Comparison of ENCODE assay signal across 8 mouse cellular contexts in genomic region chr2:46443686-46444180, GRCm38 (mm10).
A peak's percentile ranks its signal among the peaks of the same experiment; 100 is the strongest.
DNase-seq lines count a peak whose midpoint lies in the region; ATAC-seq and TF ChIP-seq lines count a peak whose summit lies in the region.

No protein-coding gene starts in this region.

- no peaks in the 10 kb centered on the region for H3K36me3 ChIP-seq in heart, embryonic 14.5 days (ENCODE audit: control insufficient read depth, insufficient read depth, low read length)
- H3K36me3 ChIP-seq in kidney, embryonic 16.5 days (ENCODE audit: insufficient read depth, low read length), result no peaks in the 10 kb centered on the region
- no peaks in the 10 kb centered on the region for H3K36me3 ChIP-seq in limb, embryonic 14.5 days (ENCODE audit: control insufficient read depth, insufficient read depth, low read length)
- H3K36me3 ChIP-seq in myocyte (ENCODE audit: control insufficient read depth, insufficient read depth), result no peaks in the 10 kb centered on the region

- H3ac ChIP-seq in myocyte (ENCODE audit: control insufficient read depth, insufficient read length), result no peak overlapping the region

- CTCF ChIA-PET in Patski (lab: Charles Lee), result interaction anchor here (1.4 kb wide), 1 partner anchor 21 kb away, joined by 3 read pairs; no protein-coding TSS in a partner anchor

- DNase-seq in CD4-positive, CD25-positive, alpha-beta regulatory T cell, adult 2 months (ENCODE audit: low read depth, low spot score), result peak; percentile 40
- DNase-seq in Patski (ENCODE audit: low read depth, low spot score), result peak; percentile 13
- DNase-seq in fibroblast of lung, adult 2 months (ENCODE audit: low read depth), result peak; percentile 85
- DNase-seq in limb, embryonic 14.5 days (ENCODE audit: low spot score), result peak; percentile 85

- H3K9me3 ChIP-seq in heart, embryonic 14.5 days (ENCODE audit: control insufficient read depth, low read length), result no peaks in the 10 kb centered on the region
- H3K9me3 ChIP-seq in kidney, embryonic 16.5 days (ENCODE audit: low read length), result no peaks in the 10 kb centered on the region
- H3K9me3 ChIP-seq in limb, embryonic 14.5 days (ENCODE audit: control insufficient read depth, low read length), result no peaks in the 10 kb centered on the region

- in situ Hi-C loops in Patski (cut with MboI; ENCODE audit: low pct_unique_long_range_greater_than_20kb), result loop anchor here (25.0 kb wide), 1 partner anchor 1481 kb away; no protein-coding TSS in a partner anchor

- peak; percentile 79 for TF ChIP-seq CTCF in Patski (IDR thresholded peaks at IDR 0.05)

- H3K79me2 ChIP-seq in myocyte (ENCODE audit: control insufficient read depth, insufficient read depth), result no peaks in the 10 kb centered on the region

- TF ChIP-seq POLR2A in limb, embryonic 14.5 days (IDR thresholded peaks at IDR 0.05; ENCODE audit: borderline replicate concordance, extremely low read depth, insufficient read depth, insufficient read length), result no peak
- no peak for TF ChIP-seq POLR2A in myocyte (IDR thresholded peaks at IDR 0.05; ENCODE audit: insufficient read length, low read depth)

- peak overlapping the region; percentile 76 to 85 for H3K27ac ChIP-seq in heart, embryonic 14.5 days (replicated peaks in 1 of 2; ENCODE audit: control insufficient read depth in 1 of 2, insufficient read depth in 1 of 2, low read depth in 2 of 2, low read length in 2 of 2)
- peak overlapping the region; percentile 89 for H3K27ac ChIP-seq in kidney, embryonic 16.5 days (ENCODE audit: low read length)
- H3K27ac ChIP-seq in limb, embryonic 14.5 days (replicated peaks; ENCODE audit: low read depth, low read length), result peak overlapping the region; percentile 58; the same call in 1 of the 2 replicates

- no peaks in the 10 kb centered on the region for H3K27me3 ChIP-seq in Patski
- no peaks in the 10 kb centered on the region for H3K27me3 ChIP-seq in heart, embryonic 14.5 days (ENCODE audit: control insufficient read depth, insufficient read depth, low read length)
- no peaks in the 10 kb centered on the region for H3K27me3 ChIP-seq in kidney, embryonic 16.5 days (ENCODE audit: insufficient read depth, low read length)
- H3K27me3 ChIP-seq in limb, embryonic 14.5 days (ENCODE audit: control insufficient read depth, insufficient read depth, low read length), result no peaks in the 10 kb centered on the region
- H3K27me3 ChIP-seq in myocyte (ENCODE audit: control insufficient read depth, insufficient read depth, insufficient read length), result no peaks in the 10 kb centered on the region

- no peak overlapping the region for H3K9ac ChIP-seq in heart, embryonic 14.5 days (ENCODE audit: low read length)
- no peak overlapping the region for H3K9ac ChIP-seq in kidney, embryonic 16.5 days (replicated peaks; ENCODE audit: low read length)
- H3K9ac ChIP-seq in limb, embryonic 14.5 days (ENCODE audit: low read depth, low read length, severe bottlenecking), result no peak overlapping the region

- POLR2A ChIA-PET in Patski (lab: Charles Lee), result no interaction called here

- ATAC-seq in Patski, result peak; percentile 68
- peak; percentile 78 for ATAC-seq in heart, embryonic 14.5 days (ENCODE audit: insufficient number of reproducible peaks, insufficient read depth, low FRiP score, low read depth)
- ATAC-seq in kidney, embryonic 16.5 days (ENCODE audit: low FRiP score, low TSS enrichment), result peak; percentile 85
- peak; percentile 85 for ATAC-seq in limb, embryonic 14.5 days (ENCODE audit: low FRiP score, low read depth)
- ATAC-seq in erythroblast, adult 5-6 weeks (replicated peaks; ENCODE audit: low FRiP score, poor library complexity, severe bottlenecking), result no peak

- peak overlapping the region; percentile 51 for H3K4me2 ChIP-seq in heart, embryonic 14.5 days (ENCODE audit: low read length)
- peak overlapping the region; percentile 23 for H3K4me2 ChIP-seq in kidney, embryonic 16.5 days (replicated peaks; ENCODE audit: low read depth, low read length)
- H3K4me2 ChIP-seq in limb, embryonic 14.5 days (replicated peaks; ENCODE audit: low read depth, low read length, severe bottlenecking), result peak overlapping the region; percentile 33
- H3K4me2 ChIP-seq in myocyte (ENCODE audit: low read depth), result peak overlapping the region; percentile 98

- no peak overlapping the region for H3K4me3 ChIP-seq in heart, embryonic 14.5 days (ENCODE audit: control insufficient read depth in 1 of 2, insufficient read depth in 1 of 2, low read depth in 1 of 2, low read length in 2 of 2)
- no peak overlapping the region for H3K4me3 ChIP-seq in kidney, embryonic 16.5 days (ENCODE audit: low read length)
- H3K4me3 ChIP-seq in limb, embryonic 14.5 days (replicated peaks; ENCODE audit: low read length), result no peak overlapping the region
- H3K4me3 ChIP-seq in myocyte, result peak overlapping the region; percentile 14

- WGBS in heart, embryonic 14.5 days, result 20% methylated on average over 5 of the region's 5 CpGs
- WGBS in kidney, embryonic 16.5 days, result 3% methylated on average over 5 of the region's 5 CpGs
- WGBS in limb, embryonic 14.5 days, result 4% methylated on average over 5 of the region's 5 CpGs

- H3K4me1 ChIP-seq in heart, embryonic 14.5 days (ENCODE audit: control insufficient read depth in 2 of 2, insufficient read depth in 2 of 2, low read length in 2 of 2), result peaks cover 10 to 21% of the 10 kb centered on the region in 2 experiments
- peaks cover 13% of the 10 kb centered on the region for H3K4me1 ChIP-seq in kidney, embryonic 16.5 days (ENCODE audit: insufficient read depth, low read length)
- peaks cover 14% of the 10 kb centered on the region for H3K4me1 ChIP-seq in limb, embryonic 14.5 days (ENCODE audit: control insufficient read depth, insufficient read depth, low read length)

TF ChIP-seq in myocyte, 11 proteins besides CTCF, POLR2A, EP300 and RAD21:
- TF ChIP-seq TCF3 (IDR thresholded peaks at IDR 0.05; ENCODE audit: insufficient read length, low read depth) (no peak), CEBPB (IDR thresholded peaks at IDR 0.05; ENCODE audit: insufficient read depth, poor library complexity, severe bottlenecking) (peak; percentile 76; the same call in 1 of the 2 replicates), E2F4 (IDR thresholded peaks at IDR 0.05; ENCODE audit: insufficient read depth) (no peak), MYOG (IDR thresholded peaks at IDR 0.05; ENCODE audit: control insufficient read depth in 1 of 3, insufficient read depth in 1 of 3, insufficient read length in 2 of 3, low read depth in 2 of 3) (no peak), USF1 (IDR thresholded peaks at IDR 0.05; ENCODE audit: low read depth) (peak; percentile 89), POLR2AphosphoS2 (IDR thresholded peaks at IDR 0.05; ENCODE audit: insufficient read length, low read depth) (no peak), REST (IDR thresholded peaks at IDR 0.05; ENCODE audit: insufficient read depth, insufficient read length) (no peak)

Comparison
In these comparisons a context has a peak if more than half of its experiments do, and no peak if none do; other contexts are left out.
1. DNase-seq: peak in every context shown above with its lines; median percentile 85 in fibroblast of lung, adult 2 months; 85 in limb, embryonic 14.5 days; 40 in CD4-positive, CD25-positive, alpha-beta regulatory T cell, adult 2 months; 13 in Patski.
2. H3K4me2 ChIP-seq: peak in every context shown above with its lines; median percentile 98 in myocyte; 51 in heart, embryonic 14.5 days; 33 in limb, embryonic 14.5 days; 23 in kidney, embryonic 16.5 days.